In genomic region chr10:114013427-114013826, GRCm38 (mm10) we compare ENCODE assay signal across 18 mouse cellular contexts.
DNase-seq lines count a peak whose midpoint lies in the region; ATAC-seq and TF ChIP-seq lines count a peak whose summit lies in the region.
"Had no signal": no experiment of that assay in that cellular context is flagged by ENCODE, and none has a peak within 500 bp of the region (broad histone marks: within the 10 kb centered on the region; RNA-seq: fewer than 3 reads in every experiment).

No protein-coding gene starts in this region.

- peak; percentile 25 for DNase-seq in forebrain, postnatal 0 days
- DNase-seq in midbrain, embryonic 14.5 days = peak; percentile 49
- no peak for DNase-seq in midbrain, embryonic 10.5 days (ENCODE audit: low spot score)
- peak; percentile 57 for DNase-seq in brain, embryonic 14.5 days (ENCODE audit: low read depth)
- DNase-seq in heart, postnatal 10 days = no peak
- DNase-seq: adrenal gland, adult 2 months; adrenal gland, postnatal 36 days; cerebellum, adult 11-12 months; cerebellum, adult 9-10 months; cerebellum, postnatal 25 days; gastrocnemius, postnatal 36 days; heart, adult 11 months; heart, postnatal 4 days; kidney, adult 18-20 months had no signal

- no peak; the same call in 1 of the 2 replicates for ATAC-seq in forebrain, postnatal 0 days
- ATAC-seq in forebrain, embryonic 13.5 days = no peak
- ATAC-seq in midbrain, embryonic 14.5 days (ENCODE audit: low FRiP score, low TSS enrichment) = no peak
- ATAC-seq: intestine, embryonic 15.5 days had no signal

- no peaks in the 10 kb centered on the region for H3K9me3 ChIP-seq in forebrain, postnatal 0 days (ENCODE audit: low read length)
- H3K9me3 ChIP-seq in forebrain, embryonic 13.5 days (replicated peaks) = no peaks in the 10 kb centered on the region
- no peaks in the 10 kb centered on the region for H3K9me3 ChIP-seq in midbrain, embryonic 14.5 days (ENCODE audit: control insufficient read depth, low read length)
- no peaks in the 10 kb centered on the region for H3K9me3 ChIP-seq in midbrain, embryonic 10.5 days (replicated peaks)
- H3K9me3 ChIP-seq: embryonic facial prominence, embryonic 13.5 days; heart, embryonic 13.5 days; intestine, embryonic 15.5 days had no signal

- no peak overlapping the region for H3K9ac ChIP-seq in forebrain, postnatal 0 days
- H3K9ac ChIP-seq in forebrain, embryonic 13.5 days = no peak overlapping the region
- H3K9ac ChIP-seq in midbrain, embryonic 14.5 days (replicated peaks; ENCODE audit: low read length) = no peak overlapping the region
- H3K9ac ChIP-seq: embryonic facial prominence, embryonic 13.5 days; heart, embryonic 13.5 days; intestine, embryonic 15.5 days had no signal

- no peak overlapping the region for H3K4me3 ChIP-seq in forebrain, postnatal 0 days (ENCODE audit: low read depth, low read length)
- H3K4me3 ChIP-seq in forebrain, embryonic 13.5 days = no peak overlapping the region
- H3K4me3 ChIP-seq in midbrain, embryonic 14.5 days (replicated peaks; ENCODE audit: low read depth, low read length) = no peak overlapping the region
- H3K4me3 ChIP-seq in midbrain, embryonic 10.5 days = no peak overlapping the region
- H3K4me3 ChIP-seq: embryonic facial prominence, embryonic 13.5 days; heart, embryonic 13.5 days; intestine, embryonic 15.5 days had no signal

- H3K27me3 ChIP-seq in forebrain, postnatal 0 days (ENCODE audit: insufficient read depth, low read length) = no peaks in the 10 kb centered on the region
- no peaks in the 10 kb centered on the region for H3K27me3 ChIP-seq in forebrain, embryonic 13.5 days
- H3K27me3 ChIP-seq in midbrain, embryonic 14.5 days (ENCODE audit: control insufficient read depth, insufficient read depth, low read length) = no peaks in the 10 kb centered on the region
- H3K27me3 ChIP-seq in midbrain, embryonic 10.5 days (ENCODE audit: low read depth, poor library complexity, severe bottlenecking) = no peaks in the 10 kb centered on the region
- H3K27me3 ChIP-seq: embryonic facial prominence, embryonic 13.5 days; heart, embryonic 13.5 days; intestine, embryonic 15.5 days had no signal

- H3K36me3 ChIP-seq in forebrain, postnatal 0 days (ENCODE audit: insufficient read depth) = no peaks in the 10 kb centered on the region
- H3K36me3 ChIP-seq in forebrain, embryonic 13.5 days (ENCODE audit: poor library complexity, severe bottlenecking) = no peaks in the 10 kb centered on the region
- H3K36me3 ChIP-seq in midbrain, embryonic 14.5 days (ENCODE audit: control insufficient read depth, insufficient read depth, low read length) = no peaks in the 10 kb centered on the region
- H3K36me3 ChIP-seq in midbrain, embryonic 10.5 days = no peaks in the 10 kb centered on the region
- H3K36me3 ChIP-seq: embryonic facial prominence, embryonic 13.5 days; heart, embryonic 13.5 days; intestine, embryonic 15.5 days had no signal

- H3K4me2 ChIP-seq in forebrain, postnatal 0 days (ENCODE audit: low read depth) = no peak overlapping the region
- H3K4me2 ChIP-seq in forebrain, embryonic 13.5 days = no peak overlapping the region
- no peak overlapping the region for H3K4me2 ChIP-seq in midbrain, embryonic 14.5 days (ENCODE audit: low read length)
- H3K4me2 ChIP-seq: embryonic facial prominence, embryonic 13.5 days; heart, embryonic 13.5 days; intestine, embryonic 15.5 days had no signal

- no peaks in the 10 kb centered on the region for H3K4me1 ChIP-seq in forebrain, postnatal 0 days (ENCODE audit: insufficient read depth)
- H3K4me1 ChIP-seq in forebrain, embryonic 13.5 days = no peaks in the 10 kb centered on the region
- no peaks in the 10 kb centered on the region for H3K4me1 ChIP-seq in midbrain, embryonic 14.5 days (ENCODE audit: control insufficient read depth, insufficient read depth, low read length)
- H3K4me1 ChIP-seq in midbrain, embryonic 10.5 days = no peaks in the 10 kb centered on the region
- H3K4me1 ChIP-seq: embryonic facial prominence, embryonic 13.5 days; heart, embryonic 13.5 days; intestine, embryonic 15.5 days had no signal

- no peak for TF ChIP-seq CTCF in forebrain, postnatal 0 days (IDR thresholded peaks at IDR 0.05; ENCODE audit: low read depth)
- TF ChIP-seq CTCF in brain, embryonic 14.5 days (IDR thresholded peaks at IDR 0.05; ENCODE audit: borderline replicate concordance, extremely low read depth, insufficient read depth, insufficient read length) = no peak

- H3K27ac ChIP-seq in forebrain, postnatal 0 days (ENCODE audit: low read depth, low read length) = no peak overlapping the region
- H3K27ac ChIP-seq in forebrain, embryonic 13.5 days = no peak overlapping the region
- H3K27ac ChIP-seq in midbrain, embryonic 14.5 days (replicated peaks; ENCODE audit: low read depth, low read length) = no peak overlapping the region
- H3K27ac ChIP-seq in midbrain, embryonic 10.5 days (replicated peaks) = no peak overlapping the region
- H3K27ac ChIP-seq: embryonic facial prominence, embryonic 13.5 days; heart, embryonic 13.5 days; intestine, embryonic 15.5 days had no signal

- intact Hi-C loops in heart, postnatal 10 days (cut with DNase I) = no loop called here

- no peak for TF ChIP-seq POLR2A in brain, embryonic 14.5 days (IDR thresholded peaks at IDR 0.05; ENCODE audit: borderline replicate concordance, extremely low read depth, insufficient read depth, insufficient read length, poor library complexity, severe bottlenecking)

Comparison
In these comparisons a context has a peak if more than half of its experiments do, and no peak if none do; other contexts are left out.
1. DNase-seq: peak in forebrain, postnatal 0 days (single experiment), midbrain, embryonic 14.5 days (single experiment) and brain, embryonic 14.5 days (single experiment); none in midbrain, embryonic 10.5 days (single experiment) and heart, postnatal 10 days (0 of 2).